Mouse (Mus musculus) adipocyte (in vitro differentiated cells): ENCODE measurements around the gene Sytl2.

Source experiments
- DNase-seq: peaks from one replicate; pipeline ENCODE4 v3.0.0-alpha.2; 2016; ENCODE audit warnings: low spot score

Sytl2 gene

GRCm38 (mm10) chr7:90308003-90308402 is 6.0 kb downstream of the Sytl2 start:
- DNase-seq: no peak

GRCm38 (mm10) chr7:90312151-90312883 is 10.3 kb downstream of the Sytl2 start:
- no peak for DNase-seq

GRCm38 (mm10) chr7:90313421-90313820 is 11.4 kb downstream of the Sytl2 start:
- DNase-seq: no peak

GRCm38 (mm10) chr7:90316823-90317222 is 14.8 kb downstream of the Sytl2 start:
- DNase-seq: no peak

- no peak for DNase-seq
Measured at GRCm38 (mm10) chr7:90319446-90319845, 17.4 kb downstream of the Sytl2 start.

GRCm38 (mm10) chr7:90320124-90320523 is 18.1 kb downstream of the Sytl2 start:
- DNase-seq: no peak

- no peak for DNase-seq
Measured at GRCm38 (mm10) chr7:90325166-90325565, 23.1 kb downstream of the Sytl2 start.

- no peak for DNase-seq
Measured at GRCm38 (mm10) chr7:90330200-90330599, 28.1 kb downstream of the Sytl2 start.

GRCm38 (mm10) chr7:90332483-90333065 is 30.5 kb downstream of the Sytl2 start:
- DNase-seq: no peak

- no peak for DNase-seq
Measured at GRCm38 (mm10) chr7:90334362-90334761, 32.3 kb downstream of the Sytl2 start.

GRCm38 (mm10) chr7:90334831-90335230 is 32.8 kb downstream of the Sytl2 start:
- DNase-seq: no peak

GRCm38 (mm10) chr7:90335755-90336194 is 33.7 kb downstream of the Sytl2 start:
- DNase-seq: no peak

GRCm38 (mm10) chr7:90341212-90341957 is 39.3 kb downstream of the Sytl2 start:
- DNase-seq: no peak

- DNase-seq: no peak
Measured at GRCm38 (mm10) chr7:90344903-90345302, 42.9 kb downstream of the Sytl2 start.

- DNase-seq: no peak
Measured at GRCm38 (mm10) chr7:90347779-90348437, 45.9 kb downstream of the Sytl2 start.

GRCm38 (mm10) chr7:90349014-90349413 is 47.0 kb downstream of the Sytl2 start:
- no peak for DNase-seq

- no peak for DNase-seq
Measured at GRCm38 (mm10) chr7:90352183-90352582, 50.1 kb downstream of the Sytl2 start.

- no peak for DNase-seq
Measured at GRCm38 (mm10) chr7:90353488-90354228, 51.6 kb downstream of the Sytl2 start.

- DNase-seq: no peak
Measured at GRCm38 (mm10) chr7:90354229-90354604, 52.2 kb downstream of the Sytl2 start.

GRCm38 (mm10) chr7:90355454-90355853 is 53.4 kb downstream of the Sytl2 start:
- no peak for DNase-seq

- no peak for DNase-seq
Measured at GRCm38 (mm10) chr7:90355995-90356394, 53.9 kb downstream of the Sytl2 start.

GRCm38 (mm10) chr7:90362788-90363187 is 60.7 kb downstream of the Sytl2 start:
- DNase-seq: no peak
